Mouse (Mus musculus) forebrain, embryonic 10.5 days (tissue): ENCODE measurements around the gene Cldn7. TPM values are rescaled to one million over a fixed set of nuclear protein-coding genes. Genes with fewer than 3 reads are reported as not detected.

ENCODE experiments used
- DNase-seq: peaks from one replicate; pipeline ENCODE4 v3.0.0-alpha.2; 2017; ENCODE audit warnings: low spot score; ENCODE audit errors: extremely low spot score
- H3K27ac ChIP-seq: fragments of 300-500 bp; sonication (generic); 2 replicates; pipeline ENCODE4 v1.5.1; 2016; ENCODE audit warnings: mild to moderate bottlenecking
- H3K27me3 ChIP-seq: fragments of 300-500 bp; sonication (generic); 2 replicates; pipeline ENCODE4 v1.6.1; 2016; ENCODE audit warnings: mild to moderate bottlenecking; ENCODE audit not compliant: poor library complexity, severe bottlenecking
- H3K36me3 ChIP-seq: fragments of 300-500 bp; sonication (generic); replicated peaks from 2 replicates; pipeline ENCODE4 v1.6.1; 2016; ENCODE audit warnings: mild to moderate bottlenecking, moderate library complexity
- H3K4me1 ChIP-seq: fragments of 300-500 bp; sonication (generic); 2 replicates; pipeline ENCODE4 v1.6.1; 2016
- H3K4me3 ChIP-seq: fragments of 300-500 bp; sonication (generic); 2 replicates; pipeline ENCODE4 v1.5.1; 2016; ENCODE audit warnings: mild to moderate bottlenecking, moderate library complexity
- H3K9me3 ChIP-seq: fragments of 300-500 bp; sonication (generic); 2 replicates; pipeline ENCODE4 v1.6.1; 2016; ENCODE audit warnings: mild to moderate bottlenecking, moderate library complexity
- WGBS: fragments of 180-500 bp; shearing (Covaris S2); methylation state at CpG from one replicate; pipeline ENCODE4 v1.1.7; 2016; 5-methylcytosine and 5-hydroxymethylcytosine counted together
- polyA plus RNA-seq: library from polyadenylated mRNA; unstranded; fragments of >200 nt; fragmentation: Nextera tagmentation; extraction: Ambion mirVana; gene quantifications from 2 replicates; pipeline ENCODE4 v1.2.1, GENCODE M21; 2016

The Cldn7 gene
- polyA plus RNA-seq, 1 experiment from 2014 or later = 21.9 TPM

DNA sequence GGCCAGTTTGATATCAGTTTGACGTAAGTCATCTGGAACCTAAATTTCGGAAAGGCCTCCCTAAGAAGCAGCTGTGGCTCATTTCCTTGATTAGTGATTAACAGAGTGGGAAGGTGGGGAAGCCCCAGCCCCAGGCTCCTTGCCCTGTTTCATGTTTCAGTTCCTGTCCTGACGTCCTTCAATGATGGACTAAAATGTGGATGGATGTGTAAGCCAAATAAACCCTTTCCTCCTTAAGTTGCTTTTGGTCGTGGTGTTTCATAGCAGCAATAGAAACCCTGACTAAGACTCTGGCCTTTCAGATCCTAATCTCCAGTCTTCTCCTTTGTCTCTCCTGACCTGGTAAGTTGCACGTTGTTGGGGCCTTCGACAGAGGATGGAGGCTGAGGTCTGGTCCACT, 5.6 kb downstream of the Cldn7 start:
- no peak overlapping the region for H3K27ac ChIP-seq
- DNase-seq = no peak
- H3K27me3 ChIP-seq = peaks cover 32% of the 10 kb centered on the region
- WGBS = 89% methylated on average over 6 of the region's 6 CpGs
- peaks cover 75% of the 10 kb centered on the region for H3K36me3 ChIP-seq
- no peaks in the 10 kb centered on the region for H3K9me3 ChIP-seq
- H3K4me1 ChIP-seq = peaks cover 16% of the 10 kb centered on the region
- no peak overlapping the region for H3K4me3 ChIP-seq

DNA sequence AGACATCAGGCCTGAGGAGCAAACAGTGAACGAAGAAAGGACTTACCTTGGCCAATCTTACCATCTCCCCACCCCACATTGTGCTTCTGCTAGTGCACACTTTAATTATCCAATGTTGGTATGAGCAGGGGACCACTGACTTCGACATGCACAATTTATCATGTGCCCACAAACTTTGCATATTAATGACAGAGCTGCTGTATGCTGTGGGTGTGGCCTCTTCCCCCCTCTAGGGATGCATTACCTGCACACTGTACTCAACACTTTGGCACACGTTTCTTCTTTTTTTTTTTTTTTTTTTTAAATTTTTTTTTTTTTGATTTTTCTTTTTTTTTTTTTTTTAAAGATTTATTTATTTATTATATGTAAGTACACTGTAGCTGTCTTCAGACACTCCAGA, 6.2 kb downstream of the Cldn7 start:
- peaks cover 12% of the 10 kb centered on the region for H3K4me1 ChIP-seq
- WGBS = 95% methylated on average over 3 of the region's 3 CpGs
- peaks cover 81% of the 10 kb centered on the region for H3K36me3 ChIP-seq
- no peak for DNase-seq
- H3K4me3 ChIP-seq = no peak overlapping the region
- H3K9me3 ChIP-seq = no peaks in the 10 kb centered on the region
- peaks cover 27% of the 10 kb centered on the region for H3K27me3 ChIP-seq
- H3K27ac ChIP-seq = no peak overlapping the region

DNA sequence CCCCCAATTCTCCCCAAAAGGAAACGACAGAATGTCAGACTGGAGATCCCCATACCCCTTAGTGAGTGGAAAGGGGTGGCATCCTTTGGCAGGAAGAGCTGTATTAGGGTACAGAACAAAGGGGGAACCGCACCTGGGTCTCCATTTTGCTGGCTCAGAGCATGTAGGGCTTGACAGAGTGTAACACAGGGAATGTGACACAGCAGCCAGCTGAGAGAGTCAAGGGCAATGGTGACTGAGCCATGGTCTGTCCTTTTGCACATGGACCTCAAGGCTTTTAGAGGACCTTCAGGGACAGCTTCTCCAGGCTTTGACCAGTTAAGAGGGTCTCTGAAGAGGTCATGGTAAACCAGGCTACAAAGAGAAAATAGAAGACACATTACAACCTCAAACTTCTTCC, 10.3 kb downstream of the Cldn7 start:
- Histone ChIP-seq H3K27me3 (no peaks in the 10 kb centered on the region), H3K36me3 (peaks cover 87% of the 10 kb centered on the region), H3K27ac (no peak overlapping the region), H3K9me3 (no peaks in the 10 kb centered on the region), H3K4me3 (no peak overlapping the region), H3K4me1 (peaks cover 12% of the 10 kb centered on the region)
- WGBS = 93% methylated on average over 2 of the region's 2 CpGs
- DNase-seq = no peak

DNA sequence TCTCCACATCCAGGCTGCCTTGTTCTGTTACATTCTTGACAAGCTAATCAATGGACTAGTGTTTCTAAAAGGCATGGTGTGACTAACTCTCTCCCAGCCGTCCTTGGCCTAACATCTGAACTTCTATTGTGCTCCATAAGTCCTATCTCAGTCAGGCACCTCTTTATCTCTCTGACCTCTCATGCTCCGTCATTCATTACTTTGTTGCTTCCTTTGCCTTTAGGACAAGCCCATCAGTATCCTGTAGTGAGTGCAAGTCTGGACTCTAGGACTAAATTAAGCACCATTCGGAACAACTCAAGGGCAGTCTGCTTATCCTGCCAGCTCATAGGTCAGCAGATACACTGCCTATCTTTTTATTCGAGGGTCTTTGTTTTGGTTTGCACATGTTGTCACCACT, 11.7 kb downstream of the Cldn7 start:
- no peaks in the 10 kb centered on the region for H3K9me3 ChIP-seq
- 84% methylated on average over 4 of the region's 4 CpGs for WGBS
- peaks cover 14% of the 10 kb centered on the region for H3K4me1 ChIP-seq
- H3K27me3 ChIP-seq = no peaks in the 10 kb centered on the region
- DNase-seq = no peak
- no peak overlapping the region for H3K27ac ChIP-seq
- no peak overlapping the region for H3K4me3 ChIP-seq
- H3K36me3 ChIP-seq = peaks cover 79% of the 10 kb centered on the region

DNA sequence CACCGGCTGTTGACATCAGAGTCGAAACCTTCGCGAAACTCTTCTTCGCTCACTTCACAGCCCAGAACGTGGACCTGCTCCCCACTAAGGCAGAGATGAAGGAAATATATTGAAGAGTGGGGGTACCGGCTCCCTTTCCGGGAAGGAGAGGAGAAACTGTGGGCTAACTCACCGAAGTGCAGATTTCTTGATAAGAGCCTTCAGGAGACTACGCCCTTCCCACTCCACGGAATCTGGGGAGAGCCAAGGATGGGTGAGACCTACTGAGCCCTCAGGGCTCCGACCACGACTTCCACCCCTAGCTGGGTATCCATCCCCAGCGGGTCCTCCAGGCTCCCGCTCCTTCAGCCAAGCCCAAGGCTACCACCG, 15.2 kb downstream of the Cldn7 start:
- WGBS = 5% methylated on average over 16 of the region's 16 CpGs
- Histone ChIP-seq H3K27me3 (no peaks in the 10 kb centered on the region), H3K9me3 (no peaks in the 10 kb centered on the region), H3K36me3 (peaks cover 66% of the 10 kb centered on the region), H3K4me3 (peak overlapping the region; percentile 99), H3K4me1 (peaks cover 38% of the 10 kb centered on the region), H3K27ac (peak overlapping the region; percentile 99)
- DNase-seq = no peak

DNA sequence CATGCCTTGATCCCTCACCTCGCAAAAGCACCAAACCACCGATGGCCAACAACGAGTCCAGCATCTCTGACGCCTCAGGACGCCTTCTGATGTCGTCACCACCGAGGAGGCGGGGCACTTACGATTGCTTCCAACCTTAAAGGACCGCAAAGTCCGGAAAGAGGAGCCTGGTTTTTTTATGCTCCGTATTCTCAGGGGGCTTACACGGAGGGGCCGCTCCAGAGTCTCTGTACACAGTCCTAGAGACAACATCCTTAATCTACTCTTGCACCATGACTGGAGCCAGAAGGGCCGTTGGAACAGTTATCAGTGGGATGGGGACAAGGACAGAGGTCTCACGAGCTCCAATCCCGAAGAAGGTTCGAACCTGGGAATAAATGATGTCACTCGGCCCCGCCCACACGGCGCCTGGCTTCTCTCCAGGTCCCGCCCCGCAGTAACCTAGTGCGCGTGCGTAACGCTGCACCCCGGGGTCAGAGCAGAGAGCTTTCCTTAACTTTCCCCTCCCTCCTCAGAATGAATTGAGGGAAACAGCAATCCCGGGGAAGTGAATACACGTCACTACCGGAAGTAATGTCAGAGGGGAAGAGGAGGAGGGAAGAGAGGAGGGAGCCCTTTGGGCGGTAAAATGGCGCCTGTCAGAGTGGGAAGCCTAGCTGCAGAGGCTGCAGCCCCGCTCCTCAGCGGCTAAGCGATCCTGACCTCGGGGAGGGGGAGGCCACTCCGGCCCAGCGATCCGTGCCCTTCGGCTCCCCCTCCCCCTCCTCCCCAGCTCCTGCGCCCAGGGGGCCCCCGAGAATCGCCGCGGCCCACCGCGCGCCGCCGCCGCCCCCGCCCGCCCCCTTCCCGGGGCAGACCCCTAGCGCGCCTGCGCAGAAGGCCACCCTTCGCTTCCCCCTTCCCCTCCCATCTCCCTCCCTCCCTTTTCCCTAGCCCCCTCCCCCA, 15.9 kb downstream of the Cldn7 start:
- Histone ChIP-seq H3K27ac (peak overlapping the region; percentile 99), H3K4me1 (peaks cover 38% of the 10 kb centered on the region), H3K9me3 (no peaks in the 10 kb centered on the region), H3K27me3 (no peaks in the 10 kb centered on the region), H3K36me3 (peaks cover 66% of the 10 kb centered on the region), H3K4me3 (peak overlapping the region; percentile 99)
- under 1% methylated on average over 39 of the region's 60 CpGs for WGBS
- peak; percentile 99 for DNase-seq

DNA sequence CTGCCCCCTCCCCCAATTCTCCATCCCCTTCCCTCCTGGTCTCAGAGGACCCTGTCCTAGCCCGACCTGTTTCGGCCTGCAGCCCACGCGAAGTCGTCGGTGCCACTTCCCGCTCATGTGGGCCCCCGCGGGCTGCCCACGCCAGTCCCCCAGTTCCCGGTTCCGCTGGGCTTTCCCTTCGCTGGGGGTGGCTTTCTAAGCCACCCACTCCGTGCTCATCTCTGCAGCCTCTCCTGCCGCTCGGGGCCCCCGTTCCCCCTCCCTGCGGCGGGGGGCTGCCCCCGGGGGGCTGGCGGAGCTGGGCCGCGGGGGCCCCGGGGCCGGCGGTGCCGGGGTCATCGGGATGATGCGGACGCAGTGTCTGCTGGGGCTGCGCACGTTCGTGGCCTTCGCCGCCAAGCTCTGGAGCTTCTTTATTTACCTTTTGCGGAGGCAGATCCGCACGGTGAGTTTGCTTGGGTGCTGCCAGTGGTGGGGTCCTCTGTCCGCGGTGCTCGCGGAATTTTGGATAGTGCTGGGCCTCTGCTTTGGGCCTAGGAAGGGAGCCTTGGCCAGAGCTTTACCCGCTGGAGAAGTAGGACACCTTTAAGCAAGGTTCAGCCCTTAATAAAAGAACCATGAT, 16.7 kb downstream of the Cldn7 start, which contains the start of gene Ctdnep1:
TSS of gene Ctdnep1 (plus strand) at position 16 of the 622 bp plus-strand sequence.
- Histone ChIP-seq H3K36me3 (peaks cover 64% of the 10 kb centered on the region), H3K27me3 (no peaks in the 10 kb centered on the region), H3K4me1 (peaks cover 38% of the 10 kb centered on the region), H3K27ac (peak within 1 kb of the TSS; percentile 99), H3K4me3 (peak within 1 kb of the TSS; percentile 99), H3K9me3 (no peaks in the 10 kb centered on the region)
- peak; percentile 44 for DNase-seq
- WGBS = under 1% methylated on average over 43 of the region's 43 CpGs

DNA sequence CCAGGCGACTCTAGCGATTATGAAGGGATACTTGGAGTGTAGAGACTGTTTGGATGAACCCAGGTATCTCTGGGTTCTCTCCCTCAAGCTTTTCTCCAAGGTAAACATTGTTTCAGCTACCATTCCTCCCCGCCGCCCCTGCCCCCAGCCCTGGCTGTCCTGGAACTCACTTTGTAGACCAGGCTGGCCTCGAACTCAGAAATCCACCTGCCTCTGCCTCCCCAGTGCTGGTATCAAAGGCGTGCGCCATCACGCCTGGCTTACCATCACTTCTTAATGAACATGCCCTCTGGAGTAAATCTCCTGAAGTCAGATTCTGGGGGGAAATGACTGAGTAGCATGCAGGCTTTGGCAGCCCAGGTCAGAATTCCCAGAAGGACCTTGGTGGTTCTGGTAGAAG, 17.6 kb downstream of the Cldn7 start, which contains the start of gene Elp5:
TSS of gene Elp5 (minus strand) at position 293 of the 400 bp plus-strand sequence.
- peaks cover 64% of the 10 kb centered on the region for H3K36me3 ChIP-seq
- H3K27me3 ChIP-seq = no peaks in the 10 kb centered on the region
- H3K4me3 ChIP-seq = peak within 1 kb of the TSS; percentile 99
- DNase-seq = no peak
- H3K9me3 ChIP-seq = no peaks in the 10 kb centered on the region
- WGBS = 67% methylated on average over 8 of the region's 8 CpGs
- H3K27ac ChIP-seq = peak within 1 kb of the TSS; percentile 99
- peaks cover 38% of the 10 kb centered on the region for H3K4me1 ChIP-seq

DNA sequence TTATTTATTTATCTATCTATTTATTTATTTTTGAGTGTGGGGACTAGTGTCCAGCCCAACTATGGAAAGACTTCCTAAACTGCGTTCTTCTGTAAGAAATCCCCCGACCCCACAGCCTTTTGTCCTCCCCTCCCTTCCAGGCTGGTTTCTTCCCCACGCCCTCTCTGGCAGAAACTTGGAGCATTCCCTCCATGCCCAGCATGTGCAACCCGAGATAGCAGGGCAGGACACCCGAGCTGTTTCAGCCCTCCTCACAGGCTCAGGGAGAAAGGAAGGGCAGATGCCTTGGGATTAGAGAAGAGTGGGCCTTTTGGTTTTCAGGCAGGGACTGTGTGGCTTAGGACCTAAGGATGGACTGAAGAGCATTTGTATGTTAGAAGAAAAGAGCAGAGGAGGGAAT, 18.3 kb downstream of the Cldn7 start:
- Histone ChIP-seq H3K4me1 (peaks cover 38% of the 10 kb centered on the region), H3K36me3 (peaks cover 64% of the 10 kb centered on the region), H3K27ac (peak overlapping the region; percentile 99), H3K9me3 (no peaks in the 10 kb centered on the region), H3K4me3 (peak overlapping the region; percentile 99), H3K27me3 (no peaks in the 10 kb centered on the region)
- DNase-seq = no peak
- WGBS = 50% methylated on average over 5 of the region's 5 CpGs

DNA sequence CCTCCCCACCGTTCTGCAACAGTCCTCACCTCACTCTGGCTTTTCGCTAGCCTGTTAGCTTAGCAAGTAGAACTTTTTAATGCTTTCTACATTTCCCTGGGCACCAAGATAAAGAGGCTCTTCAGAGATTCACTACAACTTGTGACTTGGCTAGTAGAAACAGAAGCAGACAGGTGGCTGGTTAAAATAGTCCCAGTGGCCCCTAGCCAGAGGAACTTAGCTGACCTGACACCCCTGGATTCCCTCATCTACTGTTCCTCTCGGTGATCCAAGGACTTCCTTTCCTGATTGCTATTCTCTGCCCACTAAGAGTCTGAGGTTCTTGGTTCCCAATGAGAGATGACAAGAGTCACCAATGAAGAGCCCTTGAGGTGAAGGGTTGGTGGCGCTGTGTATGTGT, 18.8 kb downstream of the Cldn7 start:
- Histone ChIP-seq H3K4me1 (peaks cover 38% of the 10 kb centered on the region), H3K27ac (peak overlapping the region; percentile 99; the same call in 1 of the 2 replicates), H3K4me3 (peak overlapping the region; percentile 99), H3K36me3 (peaks cover 64% of the 10 kb centered on the region), H3K9me3 (no peaks in the 10 kb centered on the region), H3K27me3 (no peaks in the 10 kb centered on the region)
- WGBS = 84% methylated on average over 4 of the region's 4 CpGs
- DNase-seq = no peak

DNA sequence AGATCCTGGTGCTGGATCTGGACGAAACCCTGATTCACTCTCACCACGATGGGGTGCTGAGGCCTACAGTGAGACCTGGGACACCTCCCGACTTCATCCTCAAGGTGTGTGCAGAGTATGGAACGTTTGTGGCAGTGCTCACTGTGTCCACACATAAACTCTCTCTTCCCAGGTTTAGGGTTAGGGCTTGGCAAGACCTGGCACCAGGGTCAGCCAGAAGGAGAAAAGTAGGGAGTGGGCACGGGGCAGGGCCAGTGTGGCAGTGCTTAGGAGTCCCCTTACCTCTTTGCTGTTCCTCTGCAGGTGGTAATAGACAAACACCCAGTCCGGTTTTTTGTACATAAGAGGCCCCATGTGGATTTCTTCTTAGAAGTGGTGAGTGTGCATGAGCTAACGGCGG, 19.9 kb downstream of the Cldn7 start:
- Histone ChIP-seq H3K36me3 (peaks cover 69% of the 10 kb centered on the region), H3K27ac (no peak overlapping the region), H3K4me3 (no peak overlapping the region), H3K4me1 (peaks cover 29% of the 10 kb centered on the region), H3K9me3 (no peaks in the 10 kb centered on the region), H3K27me3 (no peaks in the 10 kb centered on the region)
- DNase-seq = no peak
- 93% methylated on average over 8 of the region's 8 CpGs for WGBS

DNA sequence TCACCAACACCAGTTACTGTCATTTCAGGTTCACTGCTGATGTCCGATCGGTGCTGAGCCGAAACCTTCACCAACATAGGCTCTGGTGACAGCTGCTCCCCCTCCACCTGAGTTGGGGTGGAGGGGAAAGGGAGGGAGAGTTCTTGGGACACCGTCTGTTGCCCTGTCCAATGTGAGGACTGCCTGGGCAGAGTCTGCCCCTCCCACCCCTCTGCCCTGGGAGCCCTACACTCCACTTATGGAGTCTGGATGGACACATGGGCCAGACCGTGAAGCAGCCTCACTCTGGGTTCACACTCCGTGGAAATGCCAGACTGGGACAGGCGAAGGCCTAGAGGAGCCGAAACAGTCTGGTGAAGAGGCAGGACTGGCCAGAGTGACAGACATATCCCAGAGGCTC, 25.4 kb downstream of the Cldn7 start:
- H3K36me3 ChIP-seq = peaks cover 72% of the 10 kb centered on the region
- no peaks in the 10 kb centered on the region for H3K9me3 ChIP-seq
- peak overlapping the region; percentile 85; the same call in 1 of the 2 replicates for H3K4me3 ChIP-seq
- no peak overlapping the region; the same call in 1 of the 2 replicates for H3K27ac ChIP-seq
- no peak for DNase-seq
- H3K27me3 ChIP-seq = no peaks in the 10 kb centered on the region
- WGBS = 93% methylated on average over 8 of the region's 8 CpGs
- peaks cover 25% of the 10 kb centered on the region for H3K4me1 ChIP-seq
